Mouse (Mus musculus) forebrain, embryonic 15.5 days (tissue): ENCODE measurements around the gene Agfg2. TPM values are rescaled to one million over a fixed set of nuclear protein-coding genes. Genes with fewer than 3 reads are reported as not detected.
"Not testable (repeated sequence)": the region's sequence is repeated elsewhere in the genome, so short reads cannot be mapped to it uniquely, and the experiment has no call there.

Source experiments
- ATAC-seq: fragments of 200-750 bp; cut with Nextera tagmentation; replicated peaks from 2 replicates; pipeline ENCODE4 v1.8.0; 2017; ENCODE audit warnings: mild to moderate bottlenecking, moderate TSS enrichment, moderate library complexity
- H3K27ac ChIP-seq: fragments of 300-500 bp; sonication (generic); replicated peaks from 2 replicates; pipeline ENCODE4 v1.5.1; 2015; ENCODE audit warnings: mild to moderate bottlenecking, inconsistent platforms
- H3K27me3 ChIP-seq: fragments of 300-500 bp; sonication (generic); 2 replicates; pipeline ENCODE4 v1.6.1; 2015; ENCODE audit warnings: inconsistent platforms
- H3K36me3 ChIP-seq: fragments of 300-500 bp; sonication (generic); 2 replicates; pipeline ENCODE4 v1.6.1; 2015; ENCODE audit warnings: mild to moderate bottlenecking, inconsistent platforms
- H3K4me1 ChIP-seq: fragments of 300-500 bp; sonication (generic); 2 replicates; pipeline ENCODE4 v1.6.1; 2015; ENCODE audit warnings: inconsistent platforms
- H3K4me2 ChIP-seq: fragments of 300-500 bp; sonication (generic); replicated peaks from 2 replicates; pipeline ENCODE4 v1.6.1; 2015; ENCODE audit warnings: mild to moderate bottlenecking, inconsistent platforms
- H3K4me3 ChIP-seq: fragments of 300-500 bp; sonication (generic); 2 replicates; pipeline ENCODE4 v1.5.1; 2015; ENCODE audit warnings: mild to moderate bottlenecking, inconsistent platforms
- H3K9ac ChIP-seq: fragments of 300-500 bp; sonication (generic); replicated peaks from 2 replicates; pipeline ENCODE4 v1.6.1; 2015; ENCODE audit warnings: mild to moderate bottlenecking, inconsistent platforms
- H3K9me3 ChIP-seq: fragments of 300-500 bp; sonication (generic); 2 replicates; pipeline ENCODE4 v1.6.1; 2016; ENCODE audit warnings: inconsistent platforms
- WGBS: fragments of 180-500 bp; shearing (Covaris S2); methylation state at CpG from one replicate; pipeline ENCODE4 v1.1.7; 2015; ENCODE audit warnings: mixed read lengths; 5-methylcytosine and 5-hydroxymethylcytosine counted together
- polyA plus RNA-seq: library from polyadenylated mRNA; unstranded; fragments of >200 nt; fragmentation: Nextera tagmentation; extraction: Ambion mirVana; gene quantifications from 2 replicates; pipeline ENCODE4 v1.2.1, GENCODE M21; 2015

Gene Agfg2
- polyA plus RNA-seq, 1 experiment from 2014 or later, result 21.2 TPM

- H3K9ac ChIP-seq, result no peak overlapping the region
- no peak overlapping the region for H3K4me2 ChIP-seq
- H3K27ac ChIP-seq, result no peak overlapping the region
- ATAC-seq, result no peak
- no peaks in the 10 kb centered on the region for H3K27me3 ChIP-seq
- H3K4me1 ChIP-seq, result peaks cover 30% of the 10 kb centered on the region
- H3K4me3 ChIP-seq, result no peak overlapping the region
- WGBS, result 78% methylated on average over 12 of the region's 12 CpGs
- no peaks in the 10 kb centered on the region for H3K9me3 ChIP-seq
- peaks cover 42% of the 10 kb centered on the region for H3K36me3 ChIP-seq
Measured at GRCm38 (mm10) chr5:137633397-137634084, 51.0 kb downstream of the Agfg2 start.

GRCm38 (mm10) chr5:137631591-137631990, 52.9 kb downstream of the Agfg2 start:
- Histone ChIP-seq H3K27ac (no peak overlapping the region), H3K4me3 (no peak overlapping the region), H3K9ac (no peak overlapping the region), H3K36me3 (peaks cover 23% of the 10 kb centered on the region), H3K4me1 (peaks cover 38% of the 10 kb centered on the region), H3K27me3 (no peaks in the 10 kb centered on the region), H3K4me2 (no peak overlapping the region), H3K9me3 (no peaks in the 10 kb centered on the region)
- 83% methylated on average over 4 of the region's 4 CpGs for WGBS
- no peak for ATAC-seq

- ATAC-seq, result no peak
- Histone ChIP-seq H3K4me1 (peaks cover 38% of the 10 kb centered on the region), H3K4me3 (no peak overlapping the region)
Measured at GRCm38 (mm10) chr5:137631171-137631570, 53.4 kb downstream of the Agfg2 start.

GRCm38 (mm10) chr5:137630602-137631001, 53.9 kb downstream of the Agfg2 start:
- peaks cover 14% of the 10 kb centered on the region for H3K36me3 ChIP-seq
- peak overlapping the region; percentile 74 for H3K4me2 ChIP-seq
- H3K9me3 ChIP-seq, result no peaks in the 10 kb centered on the region
- no peak overlapping the region; the same call in 1 of the 2 replicates for H3K9ac ChIP-seq
- 65% methylated on average over 3 of the region's 3 CpGs for WGBS
- no peaks in the 10 kb centered on the region for H3K27me3 ChIP-seq
- H3K27ac ChIP-seq, result 0 out of 2 replicates have a peak overlapping the region, but pooled peaks have one; percentile 17
- ATAC-seq, result no peak
- H3K4me1 ChIP-seq, result peaks cover 38% of the 10 kb centered on the region
- H3K4me3 ChIP-seq, result 0 out of 2 replicates have a peak overlapping the region, but pooled peaks have one; percentile 57

More at GRCm38 (mm10) chr5:137631171-137631570, 53.4 kb downstream of the Agfg2 start:
- 82% methylated on average over 9 of the region's 9 CpGs for WGBS
- Histone ChIP-seq H3K9ac (no peak overlapping the region; the same call in 1 of the 2 replicates), H3K27me3 (no peaks in the 10 kb centered on the region), H3K9me3 (no peaks in the 10 kb centered on the region), H3K27ac (0 out of 2 replicates have a peak overlapping the region, but pooled peaks have one; percentile 17), H3K4me2 (no peak overlapping the region), H3K36me3 (peaks cover 18% of the 10 kb centered on the region)

GRCm38 (mm10) chr5:137629906-137630545, 54.5 kb downstream of the Agfg2 start:
- H3K9ac ChIP-seq, result peak overlapping the region; percentile 65
- no peaks in the 10 kb centered on the region for H3K27me3 ChIP-seq
- H3K36me3 ChIP-seq, result peaks cover 9% of the 10 kb centered on the region
- H3K27ac ChIP-seq, result no peak overlapping the region
- WGBS, result 29% methylated on average over 6 of the region's 6 CpGs
- no peak for ATAC-seq
- H3K4me3 ChIP-seq, result peak overlapping the region; percentile 57
- H3K4me1 ChIP-seq, result peaks cover 38% of the 10 kb centered on the region
- peak overlapping the region; percentile 74 for H3K4me2 ChIP-seq
- H3K9me3 ChIP-seq, result no peaks in the 10 kb centered on the region

- Histone ChIP-seq H3K4me1 (peaks cover 38% of the 10 kb centered on the region), H3K9me3 (no peaks in the 10 kb centered on the region), H3K4me2 (peak overlapping the region; percentile 74), H3K27ac (peak overlapping the region; percentile 86), H3K36me3 (peaks cover 7% of the 10 kb centered on the region), H3K27me3 (no peaks in the 10 kb centered on the region), H3K9ac (peak overlapping the region; percentile 65), H3K4me3 (peak overlapping the region; percentile 57)
- ATAC-seq, result peak; percentile 7
- under 1% methylated on average over 23 of the region's 23 CpGs for WGBS
Measured at GRCm38 (mm10) chr5:137629306-137629721, 55.2 kb downstream of the Agfg2 start.

GRCm38 (mm10) chr5:137628498-137629305, 55.8 kb downstream of the Agfg2 start, which contains the start of the genes Fbxo24, Lrch4 and Gm20605:
Gene Fbxo24, minus strand, starts transcription at chr5:137629002.
Gene Lrch4, plus strand, starts transcription at chr5:137629121.
Gene Gm20605, plus strand, starts transcription at chr5:137629175.
- Histone ChIP-seq H3K27ac (peak within 1 kb of the TSS; percentile 90), H3K4me2 (peak within 1 kb of the TSS; percentile 74), H3K27me3 (no peaks in the 10 kb centered on the region), H3K9me3 (no peaks in the 10 kb centered on the region), H3K4me3 (peak within 1 kb of the TSS; percentile 57), H3K9ac (peak within 1 kb of the TSS; percentile 65), H3K4me1 (peaks cover 38% of the 10 kb centered on the region), H3K36me3 (peaks cover 1% of the 10 kb centered on the region; the same call in 1 of the 2 replicates)
- under 1% methylated on average over 46 of the region's 46 CpGs for WGBS
- peak; percentile 99 for ATAC-seq

- H3K9ac ChIP-seq, result peak overlapping the region; percentile 65
- peak overlapping the region; percentile 54 for H3K4me3 ChIP-seq
- ATAC-seq, result no peak
- H3K4me2 ChIP-seq, result peak overlapping the region; percentile 65
- WGBS, result 3% methylated on average over 9 of the region's 9 CpGs
- no peaks in the 10 kb centered on the region for H3K9me3 ChIP-seq
- H3K27me3 ChIP-seq, result no peaks in the 10 kb centered on the region
- H3K27ac ChIP-seq, result peak overlapping the region; percentile 90
- H3K36me3 ChIP-seq, result no peaks in the 10 kb centered on the region
- H3K4me1 ChIP-seq, result peaks cover 38% of the 10 kb centered on the region
Measured at GRCm38 (mm10) chr5:137627991-137628390, 56.5 kb downstream of the Agfg2 start.

- H3K9me3 ChIP-seq, result no peaks in the 10 kb centered on the region
- no peak overlapping the region for H3K9ac ChIP-seq
- ATAC-seq, result no peak
- H3K36me3 ChIP-seq, result no peaks in the 10 kb centered on the region
- peaks cover 8% of the 10 kb centered on the region for H3K4me1 ChIP-seq
- H3K27me3 ChIP-seq, result no peaks in the 10 kb centered on the region
- 88% methylated on average over 11 of the region's 11 CpGs for WGBS
- H3K27ac ChIP-seq, result no peak overlapping the region
- no peak overlapping the region for H3K4me3 ChIP-seq
- no peak overlapping the region for H3K4me2 ChIP-seq
Measured at GRCm38 (mm10) chr5:137623937-137624530, 60.5 kb downstream of the Agfg2 start.

GRCm38 (mm10) chr5:137615347-137615746, 69.2 kb downstream of the Agfg2 start:
- WGBS, result 94% methylated on average over 7 of the region's 7 CpGs
- no peak overlapping the region for H3K4me3 ChIP-seq
- H3K27ac ChIP-seq, result no peak overlapping the region
- H3K36me3 ChIP-seq, result no peaks in the 10 kb centered on the region
- no peak for ATAC-seq
- no peaks in the 10 kb centered on the region for H3K9me3 ChIP-seq
- H3K9ac ChIP-seq, result no peak overlapping the region
- H3K4me1 ChIP-seq, result no peaks in the 10 kb centered on the region
- H3K27me3 ChIP-seq, result no peaks in the 10 kb centered on the region
- no peak overlapping the region for H3K4me2 ChIP-seq

GRCm38 (mm10) chr5:137614921-137615320, 69.6 kb downstream of the Agfg2 start:
- not testable (repeated sequence) for H3K4me1 ChIP-seq, H3K4me3 ChIP-seq, H3K4me2 ChIP-seq, H3K36me3 ChIP-seq, H3K27ac ChIP-seq, ATAC-seq, H3K9ac ChIP-seq, H3K9me3 ChIP-seq, H3K27me3 ChIP-seq
- 95% methylated on average over 2 of the region's 2 CpGs for WGBS
